Mouse (Mus musculus) gonadal fat pad, adult 2 months (tissue): ENCODE measurements around the gene Pi4k2b. TPM values are rescaled to one million over a fixed set of nuclear protein-coding genes. Genes with fewer than 3 reads are reported as not detected.
A peak's percentile ranks its signal among the peaks of the same experiment; 100 is the strongest.
"Not testable (repeated sequence)": the region's sequence is repeated elsewhere in the genome, so short reads cannot be mapped to it uniquely, and the experiment has no call there.

Experiments used
- DNase-seq: peaks from one replicate; pipeline ENCODE4 v3.0.0-alpha.2; 2012; ENCODE audit warnings: low read depth
- polyA plus RNA-seq: library from polyadenylated mRNA; depleted of rRNA; stranded (reverse); fragments of >200 nt; gene quantifications from 2 replicates; pipeline ENCODE4 v1.2.3, GENCODE M21; 2012; rRNA removed

Gene Pi4k2b
- polyA plus RNA-seq, 1 experiment: 7.1 TPM

GRCm38 (mm10) chr5:52776466-52777354, 35.3 kb downstream of the Pi4k2b start:
- DNase-seq: not testable (repeated sequence)

- DNase-seq: peak; percentile 16
These were observed 41.3 kb downstream of the Pi4k2b start for GRCm38 (mm10) chr5:52782523-52783250.

- DNase-seq: peak; percentile 14
These were observed 41.9 kb downstream of the Pi4k2b start for GRCm38 (mm10) chr5:52783251-52783620.

GRCm38 (mm10) chr5:52783957-52784356, 42.6 kb downstream of the Pi4k2b start:
- no peak for DNase-seq

GRCm38 (mm10) chr5:52786556-52787322, 45.4 kb downstream of the Pi4k2b start:
- no peak for DNase-seq

GRCm38 (mm10) chr5:52793230-52793629, 51.9 kb downstream of the Pi4k2b start:
- DNase-seq: no peak

- no peak for DNase-seq
These were observed 52.7 kb downstream of the Pi4k2b start for GRCm38 (mm10) chr5:52794109-52794508.

- DNase-seq: no peak
These were observed 58.1 kb downstream of the Pi4k2b start for GRCm38 (mm10) chr5:52799274-52799985.

- DNase-seq: no peak
These were observed 64.4 kb downstream of the Pi4k2b start for GRCm38 (mm10) chr5:52805801-52806200.

- no peak for DNase-seq
These were observed 65.0 kb downstream of the Pi4k2b start for GRCm38 (mm10) chr5:52806349-52806748.

- DNase-seq: no peak
These were observed 65.7 kb downstream of the Pi4k2b start for GRCm38 (mm10) chr5:52807030-52807429.

GRCm38 (mm10) chr5:52810446-52810845, 69.1 kb downstream of the Pi4k2b start:
- DNase-seq: no peak

- DNase-seq: no peak
These were observed 69.7 kb downstream of the Pi4k2b start for GRCm38 (mm10) chr5:52811056-52811455.

- no peak for DNase-seq
These were observed 71.1 kb downstream of the Pi4k2b start for GRCm38 (mm10) chr5:52812456-52812855.

GRCm38 (mm10) chr5:52813312-52813711, 71.9 kb downstream of the Pi4k2b start:
- DNase-seq: no peak

GRCm38 (mm10) chr5:52818676-52819075, 77.3 kb downstream of the Pi4k2b start:
- no peak for DNase-seq

Other genes with a start within 250 kb of the Pi4k2b start
- gene Lgi2, start 175.1 kb upstream of the Pi4k2b start, polyA plus RNA-seq: 3.3 and 4.1 TPM in 2 replicates
- gene Sepsecs, start 71.9 kb upstream of the Pi4k2b start, polyA plus RNA-seq: 7.0 and 7.1 TPM in 2 replicates
- gene Zcchc4, start 33.8 kb downstream of the Pi4k2b start, polyA plus RNA-seq: 5.1 and 5.8 TPM in 2 replicates
- gene Anapc4, start 92.4 kb downstream of the Pi4k2b start, polyA plus RNA-seq: 29.9 and 31.2 TPM in 2 replicates